Mouse (Mus musculus) heart, adult 11 months (tissue): ENCODE data around the gene Shroom2.

ENCODE experiments used
- DNase-seq: peaks from one replicate; pipeline ENCODE4 v3.0.0; 2022

The Shroom2 gene

GRCm38 (mm10) chrX:152690788-152691291, 78.4 kb downstream of the Shroom2 start:
- DNase-seq: no peak

- no peak for DNase-seq
Measured at GRCm38 (mm10) chrX:152679190-152679814, 90.0 kb downstream of the Shroom2 start.

- DNase-seq: no peak
Measured at GRCm38 (mm10) chrX:152676357-152676756, 92.9 kb downstream of the Shroom2 start.

GRCm38 (mm10) chrX:152673431-152673830, 95.8 kb downstream of the Shroom2 start:
- DNase-seq: no peak

GRCm38 (mm10) chrX:152657363-152658036, 111.8 kb downstream of the Shroom2 start:
- DNase-seq: no peak

- DNase-seq: no peak
Measured at GRCm38 (mm10) chrX:152656609-152656939, 112.7 kb downstream of the Shroom2 start.

- no peak for DNase-seq
Measured at GRCm38 (mm10) chrX:152655796-152656608, 113.3 kb downstream of the Shroom2 start.

- DNase-seq: no peak
Measured at GRCm38 (mm10) chrX:152652676-152653075, 116.6 kb downstream of the Shroom2 start.

- no peak for DNase-seq
Measured at GRCm38 (mm10) chrX:152644827-152645226, 124.4 kb downstream of the Shroom2 start.

GRCm38 (mm10) chrX:152643679-152644638, 125.3 kb downstream of the Shroom2 start:
- no peak for DNase-seq

- no peak for DNase-seq
Measured at GRCm38 (mm10) chrX:152643201-152643600, 126.1 kb downstream of the Shroom2 start.

- DNase-seq: no peak
Measured at GRCm38 (mm10) chrX:152642627-152643026, 126.6 kb downstream of the Shroom2 start.

- DNase-seq: no peak
Measured at GRCm38 (mm10) chrX:152635397-152635796, 133.9 kb downstream of the Shroom2 start.

- DNase-seq: no peak
Measured at GRCm38 (mm10) chrX:152621407-152621806, 147.9 kb downstream of the Shroom2 start.

- DNase-seq: no peak
Measured at GRCm38 (mm10) chrX:152620917-152621316, 148.3 kb downstream of the Shroom2 start.

GRCm38 (mm10) chrX:152618464-152618863, 150.8 kb downstream of the Shroom2 start:
- peak; percentile 56 for DNase-seq

- DNase-seq: no peak
Measured at GRCm38 (mm10) chrX:152563034-152563433, 206.2 kb downstream of the Shroom2 start, which contains the start of gene Cldn34a. TSS of gene Cldn34a (plus strand) at chrX:152563334.
